Mouse (Mus musculus) neural tube, embryonic 14.5 days (tissue): ENCODE measurements at regions not wholly inside any gene's neighbourhood (a gene's known extent, or its start where the extent isn't known, plus 50 kb on each side); places are given as distances from the start of the nearest gene placed in this dataset.

Experiments
- ATAC-seq: fragments of 200-750 bp; cut with Nextera tagmentation; 2 replicates; pipeline ENCODE4 v1.8.0; 2017; ENCODE audit warnings: low read depth, mild to moderate bottlenecking, moderate TSS enrichment, moderate library complexity
- H3K27ac ChIP-seq: fragments of 300-500 bp; sonication (generic); 2 replicates; pipeline ENCODE4 v1.5.1; 2014; ENCODE audit warnings: low read depth, mild to moderate bottlenecking, control low read depth, low read length, moderate library complexity, mixed read lengths
- H3K27me3 ChIP-seq: fragments of 300-500 bp; sonication (generic); 2 replicates; pipeline ENCODE4 v1.6.1; 2014; ENCODE audit warnings: low read length; ENCODE audit not compliant: control insufficient read depth, insufficient read depth
- H3K36me3 ChIP-seq: fragments of 300-500 bp; sonication (generic); 2 replicates; pipeline ENCODE4 v1.6.1; 2014; ENCODE audit warnings: low read length, mixed read lengths; ENCODE audit not compliant: control insufficient read depth, insufficient read depth
- H3K4me1 ChIP-seq: fragments of 300-500 bp; sonication (generic); 2 replicates; pipeline ENCODE4 v1.6.1; 2014; ENCODE audit warnings: low read length; ENCODE audit not compliant: control insufficient read depth, insufficient read depth
- H3K4me2 ChIP-seq: fragments of 300-500 bp; sonication (generic); 2 replicates; pipeline ENCODE4 v1.6.1; 2014; ENCODE audit warnings: mild to moderate bottlenecking, low read depth, low read length, control low read depth
- H3K4me3 ChIP-seq: fragments of 300-500 bp; sonication (generic); 2 replicates; pipeline ENCODE4 v1.5.1; 2014; ENCODE audit warnings: low read depth, low read length, control low read depth, mixed read lengths
- H3K9ac ChIP-seq: fragments of 300-500 bp; sonication (generic); replicated peaks from 2 replicates; pipeline ENCODE4 v1.6.1; 2014; ENCODE audit warnings: low read depth, mild to moderate bottlenecking, control low read depth, low read length, mixed read lengths
- H3K9me3 ChIP-seq: fragments of 300-500 bp; sonication (generic); 2 replicates; pipeline ENCODE4 v1.6.1; 2016; ENCODE audit warnings: low read length; ENCODE audit not compliant: control insufficient read depth
- WGBS: fragments of 180-500 bp; shearing (Covaris S2); extraction: QIAGEN DNeasy Blood & Tissue Kit; methylation state at CpG from one replicate; pipeline ENCODE4 v1.1.7; 2014; 5-methylcytosine and 5-hydroxymethylcytosine counted together

- ATAC-seq: no peak
- Histone ChIP-seq H3K27me3 (no peaks in the 10 kb centered on the region), H3K4me3 (no peak overlapping the region), H3K9me3 (no peaks in the 10 kb centered on the region), H3K4me2 (no peak overlapping the region), H3K36me3 (no peaks in the 10 kb centered on the region), H3K4me1 (no peaks in the 10 kb centered on the region), H3K27ac (no peak overlapping the region), H3K9ac (no peak overlapping the region)
- WGBS: 94% methylated on average over 5 of the region's 5 CpGs
These were observed 184.7 kb downstream of the Fam43a start for GRCm38 (mm10) chr16:30784261-30784660.

GRCm38 (mm10) chr16:30784949-30785348, 185.4 kb downstream of the Fam43a start:
- 89% methylated on average over 1 of the region's 1 CpGs for WGBS
- Histone ChIP-seq H3K27me3 (no peaks in the 10 kb centered on the region), H3K9ac (no peak overlapping the region), H3K4me1 (no peaks in the 10 kb centered on the region), H3K27ac (no peak overlapping the region), H3K36me3 (no peaks in the 10 kb centered on the region), H3K4me3 (no peak overlapping the region), H3K9me3 (no peaks in the 10 kb centered on the region), H3K4me2 (no peak overlapping the region)
- no peak for ATAC-seq

GRCm38 (mm10) chr16:30786060-30786459, 186.5 kb downstream of the Fam43a start:
- ATAC-seq: no peak
- WGBS: 95% methylated on average over 3 of the region's 3 CpGs
- H3K9me3 ChIP-seq: no peaks in the 10 kb centered on the region
- no peak overlapping the region for H3K9ac ChIP-seq
- peaks cover 7% of the 10 kb centered on the region; the same call in 1 of the 2 replicates for H3K4me1 ChIP-seq
- no peak overlapping the region for H3K4me3 ChIP-seq
- H3K27me3 ChIP-seq: no peaks in the 10 kb centered on the region
- no peaks in the 10 kb centered on the region for H3K36me3 ChIP-seq
- no peak overlapping the region for H3K27ac ChIP-seq
- no peak overlapping the region for H3K4me2 ChIP-seq

GRCm38 (mm10) chr16:30787351-30787750, 187.8 kb downstream of the Fam43a start:
- H3K36me3 ChIP-seq: no peaks in the 10 kb centered on the region
- H3K9ac ChIP-seq: no peak overlapping the region
- H3K27ac ChIP-seq: no peak overlapping the region
- H3K4me3 ChIP-seq: no peak overlapping the region
- no peak overlapping the region for H3K4me2 ChIP-seq
- no peaks in the 10 kb centered on the region for H3K27me3 ChIP-seq
- no peak for ATAC-seq
- H3K4me1 ChIP-seq: peaks cover 7% of the 10 kb centered on the region; the same call in 1 of the 2 replicates
- H3K9me3 ChIP-seq: no peaks in the 10 kb centered on the region
- WGBS: 82% methylated on average over 1 of the region's 1 CpGs

- no peaks in the 10 kb centered on the region for H3K9me3 ChIP-seq
- no peaks in the 10 kb centered on the region for H3K27me3 ChIP-seq
- no peak overlapping the region for H3K4me3 ChIP-seq
- no peak overlapping the region for H3K27ac ChIP-seq
- no peak overlapping the region for H3K4me2 ChIP-seq
- WGBS: 88% methylated on average over 11 of the region's 11 CpGs
- H3K36me3 ChIP-seq: no peaks in the 10 kb centered on the region
- no peak overlapping the region for H3K9ac ChIP-seq
- no peak for ATAC-seq
- peaks cover 7% of the 10 kb centered on the region; the same call in 1 of the 2 replicates for H3K4me1 ChIP-seq
These were observed 188.8 kb downstream of the Fam43a start for GRCm38 (mm10) chr16:30788321-30788781.

- no peak overlapping the region for H3K27ac ChIP-seq
- WGBS: 82% methylated on average over 15 of the region's 15 CpGs
- H3K4me3 ChIP-seq: no peak overlapping the region
- peaks cover 7% of the 10 kb centered on the region; the same call in 1 of the 2 replicates for H3K4me1 ChIP-seq
- no peaks in the 10 kb centered on the region for H3K27me3 ChIP-seq
- H3K36me3 ChIP-seq: no peaks in the 10 kb centered on the region
- ATAC-seq: no peak
- H3K9me3 ChIP-seq: no peaks in the 10 kb centered on the region
- H3K4me2 ChIP-seq: no peak overlapping the region
- H3K9ac ChIP-seq: no peak overlapping the region
These were observed 189.6 kb downstream of the Fam43a start for GRCm38 (mm10) chr16:30788944-30789781.

GRCm38 (mm10) chr16:30790036-30790435, 190.5 kb downstream of the Fam43a start:
- Histone ChIP-seq H3K4me1 (peaks cover 7% of the 10 kb centered on the region; the same call in 1 of the 2 replicates), H3K27ac (peak overlapping the region; percentile 0; the same call in 1 of the 2 replicates), H3K4me3 (no peak overlapping the region), H3K9ac (no peak overlapping the region), H3K36me3 (no peaks in the 10 kb centered on the region), H3K4me2 (no peak overlapping the region), H3K27me3 (no peaks in the 10 kb centered on the region), H3K9me3 (no peaks in the 10 kb centered on the region)
- 48% methylated on average over 3 of the region's 3 CpGs for WGBS
- no peak for ATAC-seq

GRCm38 (mm10) chr16:30790551-30791001, 191.1 kb downstream of the Fam43a start:
- ATAC-seq: peak; percentile 65; the same call in 1 of the 2 replicates
- Histone ChIP-seq H3K4me3 (no peak overlapping the region), H3K4me1 (peaks cover 7% of the 10 kb centered on the region; the same call in 1 of the 2 replicates), H3K36me3 (no peaks in the 10 kb centered on the region), H3K9me3 (no peaks in the 10 kb centered on the region), H3K27me3 (no peaks in the 10 kb centered on the region), H3K9ac (no peak overlapping the region), H3K4me2 (no peak overlapping the region), H3K27ac (peak overlapping the region; percentile 0; the same call in 1 of the 2 replicates)
- 19% methylated on average over 4 of the region's 4 CpGs for WGBS
